Mouse (Mus musculus): ENCODE measurements around the gene Mta1.

The Mta1 gene

DNA sequence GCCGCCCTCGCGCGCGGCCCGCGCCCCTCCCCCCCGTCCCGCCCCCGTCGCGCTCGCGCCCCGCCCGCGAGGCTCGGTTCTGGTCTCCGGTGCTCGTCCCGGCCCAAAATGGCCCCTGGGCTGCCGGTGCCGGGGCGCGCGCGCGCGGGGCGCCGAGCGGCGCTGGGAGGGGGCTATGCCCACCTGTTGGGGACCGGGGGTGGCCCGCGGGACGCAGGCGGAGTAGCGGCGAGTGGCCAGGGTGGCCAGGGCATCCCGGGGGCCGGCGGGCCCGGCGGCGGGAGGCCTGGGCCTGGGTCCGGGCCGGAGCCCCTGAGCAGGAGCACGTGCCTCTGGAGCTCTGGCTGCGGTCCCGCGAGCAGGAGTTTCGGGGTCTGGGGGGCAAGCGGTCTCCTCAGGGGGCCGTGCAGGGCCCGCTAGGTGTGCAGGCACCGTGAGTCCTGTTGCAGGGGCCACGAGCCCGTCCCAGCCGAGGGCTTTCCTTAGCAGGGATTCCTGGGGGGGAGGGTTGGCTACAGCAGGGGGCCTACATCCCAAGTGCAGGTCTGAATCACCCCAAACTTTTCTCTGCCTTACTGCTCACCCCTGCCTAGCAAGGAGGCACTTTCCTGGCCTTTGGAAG is 563 bp downstream of the Mta1 start:
- peak; percentile 32 for DNase-seq (ENCODE audit: low spot score)

DNA sequence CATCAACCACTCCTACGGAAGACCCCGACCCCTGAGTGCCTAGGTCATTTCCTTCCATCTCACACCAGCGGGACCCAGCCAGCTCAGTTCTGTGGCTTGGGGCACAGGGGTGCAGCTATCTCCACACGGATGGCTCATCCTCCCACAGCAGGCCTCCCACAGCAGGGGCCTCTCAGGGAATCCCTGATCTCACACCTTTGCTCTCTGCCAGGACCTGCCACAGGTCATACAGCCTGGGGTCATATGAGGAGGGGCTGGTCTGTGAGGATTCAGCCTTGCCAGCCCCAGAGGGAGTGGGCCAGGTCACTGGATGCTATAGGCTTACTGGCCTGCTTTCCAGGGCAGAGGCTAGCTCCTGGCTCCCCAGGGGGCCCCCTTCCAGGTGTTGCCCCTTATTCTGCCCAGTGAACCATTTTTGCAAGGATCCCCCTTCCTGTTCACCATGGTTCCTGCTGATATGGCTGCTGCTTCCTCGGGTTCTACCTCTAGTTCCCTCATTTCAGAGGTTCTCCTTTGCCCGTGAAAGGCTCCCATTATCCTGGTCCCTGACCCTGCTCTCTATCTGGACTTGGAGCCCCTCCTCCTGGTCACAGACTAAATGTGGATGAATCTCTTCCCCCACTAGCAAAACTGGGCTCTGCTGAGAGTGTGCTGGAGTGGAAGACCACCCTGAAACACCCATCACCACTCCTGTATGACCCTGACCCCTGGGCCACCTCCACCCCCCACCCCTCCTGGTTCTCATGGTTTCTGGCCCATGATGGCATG is 1.6 kb downstream of the Mta1 start:
- no peak for DNase-seq (ENCODE audit: low spot score)

GRCm38 (mm10) chr12:113100448-113101076 is 2.5 kb downstream of the Mta1 start:
- DNase-seq (ENCODE audit: low spot score) = no peak

GRCm38 (mm10) chr12:113101251-113101960 is 3.3 kb downstream of the Mta1 start:
- DNase-seq (ENCODE audit: low spot score) = no peak

- DNase-seq (ENCODE audit: low spot score) = peak; percentile 78
These were observed 4.4 kb downstream of the Mta1 start for GRCm38 (mm10) chr12:113102461-113102860.

DNA sequence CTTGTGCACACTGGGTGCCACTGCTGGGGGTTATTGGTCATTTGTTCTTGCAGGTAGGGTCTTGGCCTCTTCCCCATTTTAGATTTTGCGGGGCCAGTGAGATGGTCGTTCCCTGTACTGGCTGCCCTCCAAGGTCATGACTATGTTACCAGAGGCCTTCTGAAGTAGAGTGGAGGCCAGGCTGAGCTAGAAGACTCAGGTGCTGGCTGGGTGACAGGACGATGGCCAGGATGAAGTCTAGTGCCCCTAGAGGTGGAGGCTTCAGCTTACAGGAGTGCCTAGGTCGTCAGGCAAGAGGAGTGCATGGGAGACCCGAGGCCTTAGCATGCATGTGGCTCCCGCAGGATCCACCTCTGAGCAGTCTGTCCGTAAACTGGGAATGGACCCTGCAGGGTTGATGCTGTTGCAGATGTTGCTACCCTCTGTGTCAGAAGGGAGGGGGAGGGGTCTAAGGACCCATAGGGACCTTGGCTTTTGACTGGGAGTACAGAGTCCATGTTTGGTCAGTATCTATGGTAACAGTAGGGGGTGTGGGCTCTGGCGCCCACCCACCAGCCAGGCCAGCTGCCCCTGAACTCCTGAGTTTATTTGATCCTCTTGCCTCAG is 5.9 kb downstream of the Mta1 start:
- peak; percentile 35 for DNase-seq (ENCODE audit: low spot score)

DNA sequence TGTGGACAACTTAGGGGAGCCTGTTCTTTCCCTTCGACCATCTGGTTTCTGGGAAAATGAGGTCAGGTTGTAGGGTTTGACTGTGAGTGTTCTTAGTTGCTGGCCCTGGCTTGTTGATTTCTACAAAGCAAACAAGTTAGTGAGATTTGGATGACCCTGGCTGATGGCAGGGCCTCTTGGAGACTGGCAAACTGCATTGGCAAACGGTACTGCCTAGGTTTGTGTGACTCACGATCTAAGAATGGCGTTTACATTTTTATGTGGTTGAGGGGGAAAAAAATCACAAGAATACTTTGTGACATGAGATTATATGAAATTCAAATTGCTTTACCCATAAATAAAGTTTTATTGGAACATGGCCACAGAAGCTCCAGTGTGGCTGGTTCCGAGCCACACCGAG is 8.3 kb downstream of the Mta1 start:
- no peak for DNase-seq (ENCODE audit: low spot score)

DNA sequence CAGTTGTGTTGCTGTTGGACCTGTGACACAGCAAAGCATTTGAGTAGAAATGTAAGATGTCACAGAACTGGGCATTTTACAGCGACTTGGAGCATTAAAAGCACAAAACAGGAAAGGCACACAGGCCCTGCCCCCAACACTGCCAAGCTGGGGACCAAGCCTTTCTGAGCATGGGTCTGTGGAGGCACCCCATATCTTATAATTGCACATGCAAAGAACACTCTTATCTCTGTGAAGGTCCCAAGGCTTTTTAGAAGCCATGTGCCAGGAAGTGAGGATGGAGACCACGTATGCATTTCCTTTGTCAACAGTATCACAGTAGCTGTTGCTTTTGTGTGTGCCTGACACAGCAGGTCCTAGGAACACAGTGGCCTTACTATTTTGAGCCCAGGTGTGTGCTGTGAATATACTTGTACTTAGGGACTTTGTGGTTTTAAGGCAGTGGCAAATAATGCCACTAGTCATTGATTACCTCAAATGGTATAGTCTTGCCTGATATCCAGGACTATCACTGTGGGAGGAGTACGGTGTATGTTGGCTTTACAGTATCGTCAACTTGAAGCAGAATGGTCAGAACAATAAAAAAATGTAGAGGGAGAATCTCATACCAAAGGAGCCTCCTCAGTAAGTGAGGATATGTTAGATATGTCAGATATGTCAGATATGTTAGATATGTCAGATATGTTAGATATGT is 9.5 kb downstream of the Mta1 start:
- DNase-seq (ENCODE audit: low spot score) = no peak

DNA sequence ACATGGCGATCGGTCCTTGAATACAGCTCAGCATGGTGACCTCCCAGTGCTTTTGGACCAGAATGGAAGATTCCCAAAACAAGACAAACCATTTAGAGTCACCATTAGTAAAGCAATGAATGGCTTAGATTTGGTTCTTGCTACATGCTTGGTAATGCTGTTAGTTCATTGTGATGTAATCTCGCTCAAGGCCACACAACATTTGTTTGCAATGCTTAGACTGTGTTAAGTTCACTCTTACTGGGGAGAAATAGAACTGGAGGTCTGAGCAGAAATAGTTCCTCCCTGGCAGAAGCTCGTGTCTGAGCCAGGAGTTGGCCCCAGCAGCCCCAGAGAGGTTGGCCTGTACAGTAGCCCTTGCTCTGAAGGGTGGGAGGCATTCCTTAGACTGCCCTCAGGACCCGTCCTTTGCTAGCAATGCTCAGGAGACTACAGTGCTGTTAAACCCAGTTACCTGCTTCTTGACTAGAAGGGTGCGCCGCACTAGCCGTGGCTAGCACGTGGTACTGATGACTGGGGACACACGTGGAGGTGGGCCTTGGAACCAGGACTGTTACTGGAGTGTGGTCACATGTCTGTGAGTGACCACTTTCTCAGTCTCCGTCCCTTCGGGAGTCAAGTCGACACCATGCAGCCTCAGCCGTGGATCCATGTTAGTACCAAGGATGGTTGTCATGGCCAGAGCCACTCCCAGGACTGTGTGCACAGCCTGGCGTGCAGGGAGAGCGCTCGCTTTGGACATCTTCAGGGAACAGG is 10.6 kb downstream of the Mta1 start:
- no peak for DNase-seq (ENCODE audit: low spot score)

- DNase-seq (ENCODE audit: low spot score) = no peak
These were observed 11.7 kb downstream of the Mta1 start for GRCm38 (mm10) chr12:113109801-113110200.

DNA sequence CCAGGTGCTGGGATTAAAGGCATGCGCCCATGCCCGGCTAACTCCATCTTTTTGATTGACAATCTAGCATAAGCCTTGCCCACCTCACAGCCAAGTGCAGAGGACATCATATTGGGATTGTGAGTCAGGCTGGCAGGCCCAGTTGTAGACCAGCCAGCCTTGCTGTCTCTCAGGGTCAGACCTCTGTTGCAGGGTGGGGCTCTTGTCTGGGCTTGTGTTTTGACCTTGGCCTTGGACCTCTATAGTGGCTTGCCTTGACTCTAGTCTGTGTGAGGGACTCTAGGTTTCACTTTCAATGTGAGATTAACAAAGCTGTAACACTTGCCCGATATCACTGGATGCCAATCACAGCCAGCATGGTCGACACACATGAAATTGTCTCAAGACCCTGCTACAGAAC is 16.1 kb downstream of the Mta1 start:
- no peak for DNase-seq (ENCODE audit: low spot score)

- no peak for DNase-seq (ENCODE audit: low spot score)
These were observed 16.9 kb downstream of the Mta1 start for GRCm38 (mm10) chr12:113114856-113115538.

- DNase-seq (ENCODE audit: low spot score) = peak; percentile 91
These were observed 21.7 kb downstream of the Mta1 start for GRCm38 (mm10) chr12:113119516-113120410.

- DNase-seq (ENCODE audit: low spot score) = no peak
These were observed 26.6 kb downstream of the Mta1 start for GRCm38 (mm10) chr12:113124726-113125125.

- DNase-seq (ENCODE audit: low spot score) = no peak
These were observed 32.7 kb downstream of the Mta1 start for GRCm38 (mm10) chr12:113130732-113131131.

DNA sequence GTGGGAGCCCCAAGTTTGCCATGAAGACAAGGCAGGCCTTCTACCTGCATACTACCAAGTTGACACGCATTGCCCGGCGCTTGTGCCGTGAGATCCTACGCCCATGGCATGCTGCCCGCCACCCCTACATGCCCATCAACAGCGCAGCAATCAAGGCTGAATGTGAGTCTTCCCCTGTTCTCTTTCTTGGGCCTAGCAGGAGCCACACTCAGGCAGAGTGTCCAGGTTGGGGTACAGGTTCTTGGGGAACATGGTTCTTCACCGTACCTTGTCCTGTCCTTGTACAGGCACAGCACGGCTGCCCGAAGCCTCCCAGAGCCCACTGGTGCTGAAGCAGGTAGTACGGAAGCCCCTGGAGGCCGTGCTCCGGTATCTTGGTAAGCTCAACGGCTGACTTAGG is 33.5 kb downstream of the Mta1 start:
- DNase-seq (ENCODE audit: low spot score) = no peak

GRCm38 (mm10) chr12:113132567-113132966 is 34.5 kb downstream of the Mta1 start:
- DNase-seq (ENCODE audit: low spot score) = no peak

DNA sequence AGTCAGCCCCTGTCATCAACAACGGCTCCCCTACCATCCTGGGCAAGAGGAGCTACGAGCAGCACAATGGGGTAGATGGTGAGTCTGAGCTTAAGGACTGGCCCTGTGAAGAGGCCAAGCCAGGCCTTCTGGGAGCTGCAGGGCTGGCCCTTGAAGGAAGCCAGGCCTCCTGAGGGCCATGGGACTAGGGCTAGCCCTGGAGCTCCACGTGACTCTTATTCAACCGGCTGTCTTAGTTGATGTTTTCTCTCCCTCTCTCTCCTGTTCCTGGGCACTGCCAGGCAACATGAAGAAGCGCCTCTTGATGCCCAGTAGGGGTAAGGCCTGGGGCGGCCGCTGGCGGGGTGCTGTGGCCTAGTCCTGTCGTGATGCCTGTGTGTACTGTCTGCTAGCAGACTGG is 35.2 kb downstream of the Mta1 start:
- no peak for DNase-seq (ENCODE audit: low spot score)

DNA sequence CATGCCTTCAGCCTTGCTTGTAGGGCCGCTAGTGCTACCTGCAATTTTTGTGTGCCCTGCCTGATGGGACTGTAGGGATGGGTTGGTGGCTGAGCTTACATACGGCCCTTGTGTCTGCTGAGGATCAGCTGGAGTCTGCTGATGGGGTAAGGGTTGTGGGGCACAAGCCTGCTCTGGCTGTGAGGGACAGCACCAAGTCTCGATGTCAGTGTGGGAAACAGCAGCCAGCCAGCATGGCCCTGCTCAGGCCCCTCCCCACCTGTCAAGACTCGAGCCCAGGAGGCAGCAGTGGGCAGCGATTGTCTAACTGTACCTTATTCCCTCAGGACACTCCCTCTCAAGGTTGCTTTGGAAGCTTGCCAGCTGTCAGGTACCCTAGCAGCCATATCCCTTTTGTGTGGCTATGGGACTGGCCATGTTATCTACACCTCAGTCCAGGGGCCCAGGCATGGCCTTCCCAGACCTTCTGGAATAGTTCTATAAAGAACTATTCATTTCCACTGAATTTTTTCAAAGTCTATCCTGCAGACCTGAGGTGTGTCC is 35.9 kb downstream of the Mta1 start:
- DNase-seq (ENCODE audit: low spot score) = no peak
